In genomic region chr14:57951089-57951488, GRCm38 (mm10) we compare ENCODE assay signal across 9 mouse cellular contexts. TPM values are rescaled to one million over a fixed set of nuclear protein-coding genes. Genes with fewer than 3 reads are reported as not detected.
A peak's percentile ranks its signal among the peaks of the same experiment; 100 is the strongest.
DNase-seq lines count a peak whose midpoint lies in the region; ATAC-seq and TF ChIP-seq lines count a peak whose summit lies in the region.
"Had no signal": no experiment of that assay in that cellular context is flagged by ENCODE, and none has a peak within 500 bp of the region (broad histone marks: within the 10 kb centered on the region; RNA-seq: fewer than 3 reads in every experiment).

No protein-coding gene starts in this region.

- no peaks in the 10 kb centered on the region for H3K27me3 ChIP-seq in kidney, postnatal 0 days (ENCODE audit: insufficient read depth, low read length)
- no peaks in the 10 kb centered on the region for H3K27me3 ChIP-seq in stomach, postnatal 0 days (ENCODE audit: control insufficient read depth, insufficient read depth, low read length)
- H3K27me3 ChIP-seq: limb, embryonic 12.5 days had no signal

- no peaks in the 10 kb centered on the region for H3K36me3 ChIP-seq in kidney, postnatal 0 days (ENCODE audit: insufficient read depth, low read length)
- H3K36me3 ChIP-seq in stomach, postnatal 0 days (ENCODE audit: control insufficient read depth, insufficient read depth, low read length): no peaks in the 10 kb centered on the region

- ATAC-seq in kidney, postnatal 0 days (replicated peaks; ENCODE audit: low FRiP score, low read depth): no peak
- ATAC-seq in stomach, postnatal 0 days (ENCODE audit: low FRiP score, low TSS enrichment): no peak

- H3K9ac ChIP-seq in kidney, postnatal 0 days (ENCODE audit: low read depth, low read length): no peak overlapping the region
- no peak overlapping the region for H3K9ac ChIP-seq in stomach, postnatal 0 days (ENCODE audit: low read length)
- H3K9ac ChIP-seq: limb, embryonic 12.5 days had no signal

- no peak overlapping the region for H3K27ac ChIP-seq in kidney, postnatal 0 days
- H3K27ac ChIP-seq in stomach, postnatal 0 days (replicated peaks): no peak overlapping the region
- H3K27ac ChIP-seq: limb, embryonic 12.5 days had no signal

- no peak overlapping the region for H3K4me2 ChIP-seq in kidney, postnatal 0 days (ENCODE audit: low read length)
- no peak overlapping the region for H3K4me2 ChIP-seq in stomach, postnatal 0 days (replicated peaks; ENCODE audit: low read depth)
- H3K4me2 ChIP-seq: limb, embryonic 12.5 days had no signal

- 7% methylated on average over 2 of the region's 2 CpGs for WGBS in kidney, postnatal 0 days
- 38% methylated on average over 2 of the region's 2 CpGs for WGBS in stomach, postnatal 0 days

- peak; percentile 74 for TF ChIP-seq CTCF in kidney, postnatal 0 days (IDR thresholded peaks at IDR 0.05; ENCODE audit: low read depth)
- TF ChIP-seq CTCF in stomach, postnatal 0 days (IDR thresholded peaks at IDR 0.05; ENCODE audit: low read depth): peak; percentile 74

- no peaks in the 10 kb centered on the region for H3K4me1 ChIP-seq in kidney, postnatal 0 days (replicated peaks; ENCODE audit: insufficient read depth, low read length)
- no peaks in the 10 kb centered on the region for H3K4me1 ChIP-seq in stomach, postnatal 0 days (replicated peaks; ENCODE audit: control insufficient read depth, insufficient read depth)
- H3K4me1 ChIP-seq: limb, embryonic 12.5 days had no signal

- no peak overlapping the region for H3K4me3 ChIP-seq in kidney, postnatal 0 days (replicated peaks; ENCODE audit: low read depth, low read length)
- H3K4me3 ChIP-seq in stomach, postnatal 0 days (ENCODE audit: low read depth, low read length): no peak overlapping the region
- H3K4me3 ChIP-seq: limb, embryonic 12.5 days had no signal

- peak; percentile 33 for DNase-seq in heart, adult 11 months
- no peak for DNase-seq in heart, adult 8-10 months (ENCODE audit: low spot score)
- DNase-seq in ovary, postnatal 36 days (ENCODE audit: low spot score): peak; percentile 7
- no peak for DNase-seq in ovary, postnatal 14 days (ENCODE audit: low spot score)
- peak; percentile 40 for DNase-seq in adrenal gland, postnatal 10 days
- peak; percentile 71 for DNase-seq in kidney, postnatal 0 days (ENCODE audit: low spot score)
- peak; percentile 40 for DNase-seq in stomach, postnatal 0 days (ENCODE audit: low spot score)
- DNase-seq in cerebellum, adult 11 months: no peak

- H3K9me3 ChIP-seq in kidney, postnatal 0 days (replicated peaks; ENCODE audit: low read length): no peaks in the 10 kb centered on the region
- H3K9me3 ChIP-seq in stomach, postnatal 0 days (ENCODE audit: control insufficient read depth, low read length): no peaks in the 10 kb centered on the region
- H3K9me3 ChIP-seq: limb, embryonic 12.5 days had no signal

- no peak for TF ChIP-seq EP300 in stomach, postnatal 0 days (optimal IDR thresholded peaks at IDR 0.05)

RNA-seq across cellular contexts. Expression of gene Micu2, which starts 48.0 kb away (rescaled TPM):
- 10 to 100 TPM; 76.3 to 95.8 (median 84.0) TPM for total RNA-seq in heart, adult 8-10 months (2022)
- total RNA-seq in adrenal gland, postnatal 10 days (2021): 10 to 100 TPM; 55.6 to 60.8 TPM
- polyA plus RNA-seq in kidney, postnatal 0 days (2015; fragmentation: Nextera tagmentation; extraction: Ambion mirVana): 84.4 and 87.0 TPM in 2 replicates
- polyA plus RNA-seq in stomach, postnatal 0 days (2015; fragmentation: Nextera tagmentation; extraction: Ambion mirVana): 71.8 and 76.4 TPM in 2 replicates

Comparison
In these comparisons a context has a peak if more than half of its experiments do, and no peak if none do; other contexts are left out.
1. DNase-seq: peak in heart, adult 11 months (single experiment), ovary, postnatal 36 days (single experiment), adrenal gland, postnatal 10 days (single experiment), kidney, postnatal 0 days (single experiment) and stomach, postnatal 0 days (single experiment); none in heart, adult 8-10 months (single experiment), ovary, postnatal 14 days (single experiment) and cerebellum, adult 11 months (single experiment).